Mouse (Mus musculus) liver, adult 2 months (tissue): ENCODE data around the gene Ppp1r10. TPM values are rescaled to one million over a fixed set of nuclear protein-coding genes. Genes with fewer than 3 reads are reported as not detected.

Experiments
- DNase-seq: peaks from one replicate; pipeline ENCODE4 v3.0.0-alpha.2; 2011; ENCODE audit warnings: low read depth, low spot score; ENCODE audit errors: extremely low read depth
- H3K27ac ChIP-seq: fragments of 200-500 bp; replicated peaks from 2 replicates; pipeline ENCODE4 v1.5.1; 2012; ENCODE audit warnings: low read depth, mild to moderate bottlenecking, control low read depth, inconsistent platforms, low read length; ENCODE audit not compliant: insufficient read depth
- H3K27me3 ChIP-seq: fragments of 200-500 bp; 2 replicates; pipeline ENCODE4 v1.6.1; 2012; ENCODE audit warnings: mild to moderate bottlenecking, moderate library complexity, low read length, inconsistent platforms; ENCODE audit not compliant: control insufficient read depth, insufficient read depth
- H3K36me3 ChIP-seq: fragments of 200-500 bp; 2 replicates; pipeline ENCODE4 v1.6.1; 2012; ENCODE audit warnings: low read length, inconsistent platforms; ENCODE audit not compliant: control insufficient read depth, insufficient read depth
- H3K4me1 ChIP-seq: fragments of 200-500 bp; 2 replicates; pipeline ENCODE4 v1.6.1; 2011; ENCODE audit warnings: low read length; ENCODE audit not compliant: control insufficient read depth, insufficient read depth
- H3K4me3 ChIP-seq: fragments of 200-500 bp; 2 replicates; pipeline ENCODE4 v1.5.1; 2011; ENCODE audit warnings: low read depth, mild to moderate bottlenecking, control low read depth, low read length, moderate library complexity; ENCODE audit not compliant: insufficient read depth
- H3K79me2 ChIP-seq: fragments of 200-500 bp; 2 replicates; pipeline ENCODE4 v1.6.1; 2012; ENCODE audit warnings: inconsistent platforms, mild to moderate bottlenecking, low read length, moderate library complexity; ENCODE audit not compliant: control insufficient read depth, insufficient read depth
- H3K9ac ChIP-seq: fragments of 200-500 bp; 2 replicates; pipeline ENCODE4 v1.6.1; 2012; ENCODE audit warnings: low read depth, mild to moderate bottlenecking, control low read depth, inconsistent platforms, low read length
- CTCF ChIP-seq: fragments of 200-500 bp; IDR thresholded peaks from 2 replicates; pipeline ENCODE4 v1.5.1; 2011; ENCODE audit warnings: low read depth, low read length, control low read depth
- POLR2A ChIP-seq: fragments of 200-500 bp; IDR thresholded peaks from 2 replicates; pipeline ENCODE4 v1.6.1; 2011; ENCODE audit warnings: low read length, control low read depth; ENCODE audit not compliant: insufficient read depth; ENCODE audit errors: extremely low read depth
- WGBS: fragments of 180-500 bp; shearing (Covaris S2); methylation state at CpG from one replicate; pipeline ENCODE4 v1.1.7; 2018; 5-methylcytosine and 5-hydroxymethylcytosine counted together
- polyA plus RNA-seq: library from polyadenylated mRNA; depleted of rRNA; stranded (reverse); fragments of >200 nt; gene quantifications from 2 replicates; pipeline ENCODE4 v1.2.3, GENCODE M21; 2012; rRNA removed
- total RNA-seq: library from RNA; depleted of rRNA; stranded (reverse); fragments of >200 nt; gene quantifications from 2 replicates; pipeline ENCODE4 v1.2.3, GENCODE M21; 2014; rRNA removed

Gene Ppp1r10
- total and polyA plus RNA-seq, 2 experiments: 14.7 to 30.0 TPM

- 52% methylated on average over 1 of the region's 1 CpGs for WGBS
- Histone ChIP-seq H3K4me3 (no peak overlapping the region), H3K4me1 (peaks cover 9% of the 10 kb centered on the region), H3K9ac (no peak overlapping the region), H3K27ac (no peak overlapping the region), H3K27me3 (no peaks in the 10 kb centered on the region), H3K36me3 (peaks cover 1% of the 10 kb centered on the region; the same call in 1 of the 2 replicates), H3K79me2 (peaks cover 13% of the 10 kb centered on the region; the same call in 1 of the 2 replicates)
- no peak for TF ChIP-seq POLR2A
- no peak for TF ChIP-seq CTCF
- no peak for DNase-seq
Observed at GRCm38 (mm10) chr17:35972131-35972530, 55.9 kb downstream of the Ppp1r10 start.

GRCm38 (mm10) chr17:35978811-35979400 lies 62.7 kb downstream of the Ppp1r10 start:
- H3K9ac ChIP-seq: peak overlapping the region; percentile 86
- H3K27me3 ChIP-seq: no peaks in the 10 kb centered on the region
- DNase-seq: no peak
- peaks cover 12% of the 10 kb centered on the region for H3K4me1 ChIP-seq
- H3K79me2 ChIP-seq: no peaks in the 10 kb centered on the region; the same call in 1 of the 2 replicates
- peak overlapping the region; percentile 91 for H3K4me3 ChIP-seq
- 0 out of 2 replicates have a peak, but pooled peaks have one; percentile 12 for TF ChIP-seq POLR2A
- TF ChIP-seq CTCF: no peak
- H3K36me3 ChIP-seq: peaks cover 1% of the 10 kb centered on the region; the same call in 1 of the 2 replicates
- WGBS: under 1% methylated on average over 41 of the region's 41 CpGs
- peak overlapping the region; percentile 80 for H3K27ac ChIP-seq

- peak; percentile 84 for DNase-seq
- Histone ChIP-seq H3K79me2 (no peaks in the 10 kb centered on the region; the same call in 1 of the 2 replicates), H3K27me3 (no peaks in the 10 kb centered on the region), H3K4me1 (peaks cover 12% of the 10 kb centered on the region), H3K36me3 (peaks cover 1% of the 10 kb centered on the region; the same call in 1 of the 2 replicates), H3K27ac (peak within 1 kb of the TSS; percentile 80), H3K4me3 (peak within 1 kb of the TSS; percentile 91), H3K9ac (peak within 1 kb of the TSS; percentile 86)
- TF ChIP-seq POLR2A: no peak
- TF ChIP-seq CTCF: 0 out of 2 replicates have a peak, but pooled peaks have one; percentile 1
- under 1% methylated on average over 77 of the region's 109 CpGs for WGBS
Observed at GRCm38 (mm10) chr17:35979401-35980362, 63.4 kb downstream of the Ppp1r10 start, which contains the start of the genes Gnl1 and Prr3. TSS of gene Gnl1 (plus strand) at chr17:35979851. TSS of gene Prr3 (minus strand) at chr17:35980236.

GRCm38 (mm10) chr17:35980363-35980754 lies 64.1 kb downstream of the Ppp1r10 start:
- H3K27me3 ChIP-seq: no peaks in the 10 kb centered on the region
- DNase-seq: no peak
- H3K36me3 ChIP-seq: peaks cover 1% of the 10 kb centered on the region; the same call in 1 of the 2 replicates
- TF ChIP-seq CTCF (no peak), POLR2A (no peak)
- under 1% methylated on average over 29 of the region's 29 CpGs for WGBS
- H3K79me2 ChIP-seq: no peaks in the 10 kb centered on the region; the same call in 1 of the 2 replicates
- H3K4me3 ChIP-seq: peak overlapping the region; percentile 91
- H3K9ac ChIP-seq: peak overlapping the region; percentile 86
- peak overlapping the region; percentile 15 for H3K27ac ChIP-seq
- H3K4me1 ChIP-seq: peaks cover 12% of the 10 kb centered on the region

- Histone ChIP-seq H3K36me3 (no peaks in the 10 kb centered on the region; the same call in 1 of the 2 replicates), H3K4me3 (no peak overlapping the region), H3K4me1 (peaks cover 12% of the 10 kb centered on the region), H3K27me3 (no peaks in the 10 kb centered on the region), H3K9ac (no peak overlapping the region), H3K27ac (no peak overlapping the region), H3K79me2 (no peaks in the 10 kb centered on the region)
- no peak for DNase-seq
- WGBS: 97% methylated on average over 9 of the region's 9 CpGs
- TF ChIP-seq POLR2A: no peak
- TF ChIP-seq CTCF: no peak
Observed at GRCm38 (mm10) chr17:35981776-35982175, 65.5 kb downstream of the Ppp1r10 start.

Other genes with a start within 250 kb of the Ppp1r10 start
- gene Vars2, start 248.8 kb upstream of the Ppp1r10 start, total RNA-seq: 6.6 and 11.1 TPM in 2 replicates
- gene Vars2, start 248.8 kb upstream of the Ppp1r10 start, polyA plus RNA-seq: 22.6 and 29.6 TPM in 2 replicates
- 16.4 and 17.4 TPM in 2 replicates for gene Gtf2h4, start 242.7 kb upstream of the Ppp1r10 start, total RNA-seq
- 24.8 and 29.8 TPM in 2 replicates for gene Gtf2h4, start 242.7 kb upstream of the Ppp1r10 start, polyA plus RNA-seq
- gene Ddr1, start 211.8 kb upstream of the Ppp1r10 start, total RNA-seq: 0.55 and 1.4 TPM in 2 replicates
- 0.98 and 1.5 TPM in 2 replicates for gene Ddr1, start 211.8 kb upstream of the Ppp1r10 start, polyA plus RNA-seq
- gene Ier3, start 94.8 kb upstream of the Ppp1r10 start, total RNA-seq: 0.92 and 0.94 TPM in 2 replicates
- gene Ier3, start 94.8 kb upstream of the Ppp1r10 start, polyA plus RNA-seq: 0.91 and 1.6 TPM in 2 replicates
- 18.0 and 19.5 TPM in 2 replicates for gene Flot1, start 93.2 kb upstream of the Ppp1r10 start, total RNA-seq
- gene Flot1, start 93.2 kb upstream of the Ppp1r10 start, polyA plus RNA-seq: 19.6 and 26.7 TPM in 2 replicates
- 37.5 and 67.3 TPM in 2 replicates for gene Tubb5, start 78.1 kb upstream of the Ppp1r10 start, total RNA-seq
- 56.4 and 62.2 TPM in 2 replicates for gene Tubb5, start 78.1 kb upstream of the Ppp1r10 start, polyA plus RNA-seq
- gene Mdc1, start 74.9 kb upstream of the Ppp1r10 start, total RNA-seq: 3.0 and 3.5 TPM in 2 replicates
- gene Mdc1, start 74.9 kb upstream of the Ppp1r10 start, polyA plus RNA-seq: 1.7 and 2.4 TPM in 2 replicates
- 0.18 and 2.4 TPM in 2 replicates for gene Nrm, start 55.1 kb upstream of the Ppp1r10 start, total RNA-seq
- 1.4 and 2.4 TPM in 2 replicates for gene Nrm, start 55.1 kb upstream of the Ppp1r10 start, polyA plus RNA-seq
- gene Ppp1r18, start 50.8 kb upstream of the Ppp1r10 start, total RNA-seq: 2.0 and 3.8 TPM in 2 replicates
- 4.7 and 5.5 TPM in 2 replicates for gene Ppp1r18, start 50.8 kb upstream of the Ppp1r10 start, polyA plus RNA-seq
- 18.5 and 25.8 TPM in 2 replicates for gene Dhx16, start 36.6 kb upstream of the Ppp1r10 start, total RNA-seq
- 41.4 and 52.2 TPM in 2 replicates for gene Dhx16, start 36.6 kb upstream of the Ppp1r10 start, polyA plus RNA-seq
- 4.9 and 7.0 TPM in 2 replicates for gene 2310061I04Rik, start 19.0 kb upstream of the Ppp1r10 start, total RNA-seq
- gene 2310061I04Rik, start 19.0 kb upstream of the Ppp1r10 start, polyA plus RNA-seq: 35.3 and 37.4 TPM in 2 replicates
- gene Atat1, start 6.4 kb upstream of the Ppp1r10 start, total RNA-seq: 12.1 and 12.8 TPM in 2 replicates
- 37.4 and 47.5 TPM in 2 replicates for gene Atat1, start 6.4 kb upstream of the Ppp1r10 start, polyA plus RNA-seq
- 41.1 and 58.7 TPM in 2 replicates for gene Mrps18b, start within 50 bp of the Ppp1r10 start, total RNA-seq
- 89.5 and 106 TPM in 2 replicates for gene Mrps18b, start within 50 bp of the Ppp1r10 start, polyA plus RNA-seq
- gene Abcf1, start 53.3 kb downstream of the Ppp1r10 start, total RNA-seq: 24.1 and 24.6 TPM in 2 replicates
- gene Abcf1, start 53.3 kb downstream of the Ppp1r10 start, polyA plus RNA-seq: 41.1 and 43.2 TPM in 2 replicates
- gene Gnl1, start 63.4 kb downstream of the Ppp1r10 start, total RNA-seq: 8.8 and 9.3 TPM in 2 replicates
- gene Gnl1, start 63.4 kb downstream of the Ppp1r10 start, polyA plus RNA-seq: 8.4 and 8.9 TPM in 2 replicates
- gene Prr3, start 63.8 kb downstream of the Ppp1r10 start, total RNA-seq: 1.8 and 2.9 TPM in 2 replicates
- 5.0 and 8.3 TPM in 2 replicates for gene Prr3, start 63.8 kb downstream of the Ppp1r10 start, polyA plus RNA-seq
- 4.9 and 5.3 TPM in 2 replicates for gene H2-T24, start 104.1 kb downstream of the Ppp1r10 start, total RNA-seq
- gene H2-T24, start 104.1 kb downstream of the Ppp1r10 start, polyA plus RNA-seq: 1.9 and 2.1 TPM in 2 replicates
- 291 and 323 TPM in 2 replicates for gene H2-T23, start 116.4 kb downstream of the Ppp1r10 start, total RNA-seq
- gene H2-T23, start 116.4 kb downstream of the Ppp1r10 start, polyA plus RNA-seq: 423 and 492 TPM in 2 replicates
- gene H2-T22, start 126.3 kb downstream of the Ppp1r10 start, total RNA-seq: 115 and 138 TPM in 2 replicates
- gene H2-T22, start 126.3 kb downstream of the Ppp1r10 start, polyA plus RNA-seq: 98.2 and 110 TPM in 2 replicates
- 0.09 TPM in 1 of 2 replicates, not detected in the other for gene Gm6034, start 126.5 kb downstream of the Ppp1r10 start, total RNA-seq
- 0.05 and 0.06 TPM in 2 replicates for gene Gm6034, start 126.5 kb downstream of the Ppp1r10 start, polyA plus RNA-seq
- 0.13 TPM in 1 of 2 replicates, not detected in the other for gene Gm11127, start 141.9 kb downstream of the Ppp1r10 start, total RNA-seq
- 0.06 TPM in 1 of 2 replicates, not detected in the other for gene Gm11127, start 141.9 kb downstream of the Ppp1r10 start, polyA plus RNA-seq
- 0.18 and 0.47 TPM in 2 replicates for gene Gm19684, start 205.2 kb downstream of the Ppp1r10 start, total RNA-seq
- gene Gm19684, start 205.2 kb downstream of the Ppp1r10 start, polyA plus RNA-seq: 0.10 and 0.11 TPM in 2 replicates
- gene Gm7030, start 213.0 kb downstream of the Ppp1r10 start, total RNA-seq: not detected in 2 replicates
- not detected in 2 replicates for gene Gm7030, start 213.0 kb downstream of the Ppp1r10 start, polyA plus RNA-seq